Mouse (Mus musculus): ENCODE results near the gene Zxdb. TPM values are rescaled to one million over a fixed set of nuclear protein-coding genes. Genes with fewer than 3 reads are reported as not detected.
A peak's percentile ranks its signal among the peaks of the same experiment; 100 is the strongest.
"Not testable (repeated sequence)": the region's sequence is repeated elsewhere in the genome, so short reads cannot be mapped to it uniquely, and the experiment has no call there.

Gene Zxdb
- total RNA-seq (2021) = 10 to 100 TPM; 14.7 to 15.2 TPM
- long read RNA-seq, experiment 1, full-length matches to known transcripts = 3 of 3 reads
- long read RNA-seq, experiment 1, partial matches to known transcripts = 0 of 3 reads
- long read RNA-seq, experiment 1, other reads (novel, unspliced or antisense) = 0 of 3 reads
- long read RNA-seq, experiment 2, full-length matches to known transcripts = 9 of 10 reads
- long read RNA-seq, experiment 2, partial matches to known transcripts = 0 of 10 reads
- long read RNA-seq, experiment 2, other reads (novel, unspliced or antisense) = 1 of 10 reads

GRCm38 (mm10) chrX:94724192-94724971 lies at the start of gene Zxdb:
Gene Zxdb, plus strand, starts transcription at chrX:94724569.
- not testable (repeated sequence) for DNase-seq (ENCODE audit: low spot score in 2 of 2)

- peak in 1 of 2 experiments; percentile 8 for DNase-seq (ENCODE audit: low spot score in 2 of 2)
Measured at GRCm38 (mm10) chrX:94674977-94675376, 49.4 kb upstream of the Zxdb start.

DNA sequence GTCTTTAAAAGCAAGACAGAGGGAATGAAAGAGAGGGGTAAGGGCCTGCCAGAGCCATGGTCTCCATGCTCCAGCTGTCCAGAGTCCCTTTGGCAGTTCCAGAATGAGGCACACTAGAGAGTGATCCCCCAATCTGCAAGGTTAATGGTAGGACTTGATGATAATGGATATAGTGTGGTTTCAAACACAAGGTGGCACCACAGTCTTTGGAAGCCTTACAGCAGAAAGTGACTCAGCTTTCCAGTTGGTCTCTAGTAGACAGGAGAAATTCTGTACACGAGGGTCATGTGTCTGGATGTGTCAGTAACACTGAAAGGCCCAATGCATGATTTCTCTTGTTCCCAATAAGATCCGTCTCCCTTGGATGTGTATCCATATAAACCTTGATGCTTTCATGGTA lies 42.8 kb upstream of the Zxdb start:
- not testable (repeated sequence) for DNase-seq (ENCODE audit: low spot score in 2 of 2)

DNA sequence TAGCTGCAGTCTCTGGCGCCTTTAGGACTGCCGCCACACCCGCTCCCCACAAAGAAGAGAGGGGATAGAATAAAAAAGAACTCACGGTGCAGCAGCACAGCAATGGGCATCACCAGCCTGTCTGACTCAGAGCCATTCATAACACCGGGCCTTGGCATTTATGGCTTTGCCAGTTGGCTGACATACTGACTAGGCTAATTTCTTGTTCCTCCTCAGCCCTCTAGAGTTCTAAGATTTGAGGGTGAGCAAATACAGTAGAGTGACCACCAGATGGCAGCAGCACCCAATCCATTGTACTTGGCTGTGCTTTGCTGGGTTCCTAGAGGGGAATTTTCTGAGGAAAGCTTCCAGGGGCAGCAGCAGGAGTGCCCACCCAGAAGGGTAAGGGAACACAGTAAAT lies 34.8 kb upstream of the Zxdb start:
- not testable (repeated sequence) for DNase-seq (ENCODE audit: low spot score in 2 of 2)

DNA sequence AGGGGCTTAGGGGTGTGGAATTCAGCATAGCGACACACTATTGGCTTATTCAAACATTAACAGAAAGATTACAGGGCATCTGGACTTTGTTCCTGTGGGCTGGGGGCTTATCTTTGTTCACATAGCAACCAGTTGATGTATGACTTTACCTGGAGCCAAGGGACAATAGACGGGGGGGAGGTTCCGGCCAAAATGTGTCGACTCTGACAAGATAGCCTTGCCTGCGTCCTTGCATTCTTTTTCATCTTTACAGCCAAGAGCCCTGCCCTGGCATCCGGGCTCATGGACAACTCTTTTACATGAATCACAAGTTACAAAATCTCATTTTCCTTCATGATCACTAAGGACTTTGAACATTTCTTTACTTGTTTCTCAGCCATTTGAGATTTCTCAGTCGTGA lies 17.7 kb upstream of the Zxdb start:
- not testable (repeated sequence) for DNase-seq (ENCODE audit: low spot score in 2 of 2)

DNA sequence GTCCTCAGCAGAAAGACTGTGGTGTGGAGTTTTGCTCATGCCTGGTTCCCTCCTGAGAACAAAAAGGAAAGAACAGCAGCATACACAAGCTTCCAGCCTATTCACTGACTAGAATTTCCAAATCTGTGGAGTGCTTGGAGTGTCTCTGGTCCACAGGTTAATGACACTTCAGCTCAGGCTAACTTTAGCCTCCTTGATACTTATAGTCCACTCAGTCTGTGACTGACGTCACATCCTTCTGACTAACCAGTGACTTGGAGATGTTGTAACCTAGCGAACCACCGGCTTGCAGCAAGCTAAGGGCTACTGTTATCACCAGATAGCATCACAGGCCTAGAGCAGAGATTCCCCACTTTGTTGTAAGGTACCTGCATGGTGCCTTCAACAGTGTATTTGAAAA lies 14.6 kb upstream of the Zxdb start:
- not testable (repeated sequence) for DNase-seq (ENCODE audit: low spot score in 2 of 2)

- DNase-seq (ENCODE audit: low spot score in 2 of 2) = not testable (repeated sequence)
Measured at GRCm38 (mm10) chrX:94724972-94725569, 702 bp downstream of the Zxdb start.

GRCm38 (mm10) chrX:94725627-94726083 lies 1.3 kb downstream of the Zxdb start:
- DNase-seq (ENCODE audit: low spot score in 2 of 2) = not testable (repeated sequence)

DNA sequence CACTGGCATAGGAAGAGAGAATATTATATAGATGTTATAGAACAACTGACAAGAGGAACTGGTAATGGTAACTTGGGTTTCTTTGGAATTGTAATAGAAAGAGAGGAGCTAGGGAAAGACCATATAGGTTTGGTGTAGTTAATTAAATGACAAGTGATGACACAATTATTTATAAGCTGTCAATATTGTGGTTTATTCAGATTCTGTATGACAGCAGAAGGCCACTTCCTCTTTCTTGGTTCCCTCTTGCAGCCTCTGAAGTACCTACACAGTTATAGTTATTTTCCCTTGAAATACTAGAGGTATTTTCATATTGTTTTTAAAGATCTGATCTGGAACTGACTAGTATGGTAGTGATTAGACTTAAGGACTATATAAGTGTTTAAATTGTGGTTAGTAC lies 7.2 kb downstream of the Zxdb start:
- DNase-seq (ENCODE audit: low spot score in 2 of 2) = no peak

- no peak for DNase-seq (ENCODE audit: low spot score in 2 of 2)
Measured at GRCm38 (mm10) chrX:94753733-94754132, 29.4 kb downstream of the Zxdb start.

DNA sequence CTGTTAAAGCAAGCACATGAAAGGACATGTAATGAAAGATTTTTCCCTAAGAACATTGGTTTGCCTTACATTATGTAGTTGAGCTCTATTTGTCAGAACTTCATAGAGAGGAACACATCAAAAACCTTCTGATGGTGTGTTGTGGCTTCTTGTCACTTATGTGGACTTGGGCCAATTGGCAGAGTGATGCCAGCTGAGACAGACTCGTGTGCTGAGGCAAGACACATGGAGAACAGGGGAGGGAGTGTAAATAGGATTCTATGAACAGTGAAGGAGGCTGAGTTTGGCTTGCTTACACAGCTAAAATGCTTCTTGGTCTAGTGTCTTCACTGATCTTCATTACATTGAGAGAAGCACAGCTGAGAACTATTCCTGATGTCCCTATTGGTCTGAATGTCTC lies 35.6 kb downstream of the Zxdb start:
- no peak for DNase-seq (ENCODE audit: low spot score in 2 of 2)

DNA sequence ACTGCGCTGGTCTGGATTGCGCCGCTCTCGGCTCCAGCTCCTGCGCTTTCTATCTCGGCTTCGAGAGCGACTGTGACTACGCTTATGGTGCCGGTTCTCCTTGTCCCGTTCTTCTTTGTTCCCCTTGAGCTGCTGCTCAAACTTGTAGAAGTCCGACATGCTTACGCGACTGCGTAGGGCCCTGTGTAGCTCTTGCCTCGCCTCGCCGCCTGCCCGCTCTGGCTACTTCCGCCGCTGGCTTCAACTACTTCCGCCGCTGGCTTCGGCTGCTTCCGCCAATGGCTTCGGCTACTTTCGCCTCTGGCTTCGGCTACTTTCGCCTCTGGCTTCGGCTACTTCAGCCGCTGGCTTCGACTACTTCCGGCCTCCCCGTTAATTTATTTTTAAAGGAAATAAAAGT lies 49.5 kb downstream of the Zxdb start:
- no peak for DNase-seq (ENCODE audit: low spot score in 2 of 2)

Other genes with a start within 250 kb of the Zxdb start
- gene Maged1, start 182.4 kb upstream of the Zxdb start, total RNA-seq (2021) = 100 to 1,000 TPM; 432 to 436 TPM
- gene Gspt2, start 88.5 kb upstream of the Zxdb start, total RNA-seq (2021) = 10 to 100 TPM; 15.4 to 18.3 TPM

Measured in adrenal gland, postnatal 4 days (tissue).